Mouse (Mus musculus) embryonic fibroblast, embryonic 13.5 days (primary cell): ENCODE results near the gene Optn.

ENCODE experiments used
- CTCF ChIP-seq: IDR thresholded peaks from 2 replicates; pipeline ENCODE4 v1.5.1; 2011; ENCODE audit warnings: mild to moderate bottlenecking, control low read depth, low read length, moderate library complexity, borderline replicate concordance; ENCODE audit not compliant: insufficient read depth
- POLR2A ChIP-seq: IDR thresholded peaks from 2 replicates; pipeline ENCODE4 v1.6.1; 2011; ENCODE audit warnings: low read depth, mild to moderate bottlenecking, control low read depth, low read length, moderate library complexity

DNA sequence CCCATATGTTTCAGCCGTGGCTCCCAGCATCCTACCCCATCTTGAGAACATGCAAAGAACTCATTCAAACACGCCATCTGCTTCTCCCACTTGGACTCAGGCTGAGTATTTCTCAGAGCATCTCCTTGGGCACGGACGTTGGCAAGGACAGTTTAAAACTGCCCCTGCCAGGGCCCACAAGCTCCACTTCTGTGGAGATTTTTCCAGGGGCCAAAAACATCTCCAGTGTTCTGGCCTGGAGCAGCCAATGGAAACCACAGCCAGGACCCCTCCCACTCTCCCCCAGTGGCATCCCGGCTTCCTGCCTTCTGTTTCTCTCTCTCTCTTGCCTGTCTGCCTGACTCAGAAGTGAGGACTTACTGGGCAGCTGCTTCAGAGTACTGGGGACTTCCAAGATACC is 88.0 kb downstream of the Optn start, which contains the start of gene Ucma:
- no peak for TF ChIP-seq CTCF
- TF ChIP-seq POLR2A, result no peak
